7 mouse cellular contexts compared by ENCODE assay signal in genomic region chrX:93289076-93289475, GRCm38 (mm10). TPM values are rescaled to one million over a fixed set of nuclear protein-coding genes. Genes with fewer than 3 reads are reported as not detected.
DNase-seq lines count a peak whose midpoint lies in the region; ATAC-seq lines count a peak whose summit lies in the region.

No protein-coding gene starts in this region.

- peaks cover 15% of the 10 kb centered on the region for H3K9me3 ChIP-seq in megakaryocyte, embryonic 14.5 days
- H3K9me3 ChIP-seq in forebrain, embryonic 13.5 days (replicated peaks), result no peaks in the 10 kb centered on the region
- H3K9me3 ChIP-seq in limb, embryonic 13.5 days, result no peaks in the 10 kb centered on the region

- peak overlapping the region; percentile 88 for H3K27ac ChIP-seq in forebrain, embryonic 13.5 days
- H3K27ac ChIP-seq in limb, embryonic 13.5 days, result no peak overlapping the region

- 34% methylated on average over 21 of the region's 37 CpGs for WGBS in forebrain, embryonic 13.5 days
- WGBS in limb, embryonic 13.5 days, result 17% methylated on average over 21 of the region's 37 CpGs

- H3K36me3 ChIP-seq in megakaryocyte, embryonic 14.5 days (replicated peaks; ENCODE audit: low read length), result no peaks in the 10 kb centered on the region
- peaks cover 8% of the 10 kb centered on the region; the same call in 1 of the 2 replicates for H3K36me3 ChIP-seq in forebrain, embryonic 13.5 days (ENCODE audit: poor library complexity, severe bottlenecking)
- H3K36me3 ChIP-seq in limb, embryonic 13.5 days, result no peaks in the 10 kb centered on the region
- H3K36me3 ChIP-seq in splenic B cell, adult 2 months (ENCODE audit: control insufficient read depth, insufficient read depth, low read length, poor library complexity, severe bottlenecking), result no peaks in the 10 kb centered on the region

- DNase-seq in splenic B cell, adult 2 months (ENCODE audit: low read depth, low spot score), result peak; percentile 6
- DNase-seq in cerebellum, adult 11-12 months, result no peak
- no peak for DNase-seq in adrenal gland, postnatal 4 days (ENCODE audit: low spot score in 2 of 2)

- H3K4me3 ChIP-seq in megakaryocyte, embryonic 14.5 days (replicated peaks), result peak overlapping the region; percentile 91
- peak overlapping the region; percentile 60 for H3K4me3 ChIP-seq in forebrain, embryonic 13.5 days
- peak overlapping the region; percentile 37 for H3K4me3 ChIP-seq in limb, embryonic 13.5 days

- peaks cover 46% of the 10 kb centered on the region for H3K4me1 ChIP-seq in megakaryocyte, embryonic 14.5 days
- H3K4me1 ChIP-seq in forebrain, embryonic 13.5 days, result peaks cover 8% of the 10 kb centered on the region; the same call in 1 of the 2 replicates
- H3K4me1 ChIP-seq in limb, embryonic 13.5 days, result peaks cover 10% of the 10 kb centered on the region; the same call in 1 of the 2 replicates

- peak overlapping the region; percentile 61 for H3K4me2 ChIP-seq in forebrain, embryonic 13.5 days
- peak overlapping the region; percentile 62 for H3K4me2 ChIP-seq in limb, embryonic 13.5 days (replicated peaks)

- ATAC-seq in megakaryocyte, adult 5-6 weeks (ENCODE audit: poor library complexity, severe bottlenecking), result no peak
- ATAC-seq in forebrain, embryonic 13.5 days, result no peak
- no peak for ATAC-seq in limb, embryonic 13.5 days (ENCODE audit: low FRiP score, low read depth)

- H3K9ac ChIP-seq in forebrain, embryonic 13.5 days, result peak overlapping the region; percentile 91
- no peak overlapping the region for H3K9ac ChIP-seq in limb, embryonic 13.5 days

- peaks cover 95% of the 10 kb centered on the region for H3K27me3 ChIP-seq in megakaryocyte, embryonic 14.5 days (replicated peaks)
- H3K27me3 ChIP-seq in forebrain, embryonic 13.5 days, result 0 out of 2 replicates have a peak, but pooled peaks cover 2% of the 10 kb centered on the region
- peaks cover 96% of the 10 kb centered on the region for H3K27me3 ChIP-seq in limb, embryonic 13.5 days
- H3K27me3 ChIP-seq in splenic B cell, adult 2 months (ENCODE audit: control insufficient read depth, insufficient read depth, low read length, poor library complexity, severe bottlenecking), result peaks cover 2% of the 10 kb centered on the region; the same call in 1 of the 2 replicates

RNA-seq across cellular contexts. Expression of gene Arx, which starts 2.8 kb away (rescaled TPM):
- polyA plus RNA-seq in megakaryocyte, embryonic 14.5 days (2012; ENCODE audit: insufficient read depth, low replicate concordance), result 0.09 TPM in 1 of 2 replicates, not detected in the other
- total RNA-seq in megakaryocyte, adult 5-6 weeks (2015), result not detected in 2 replicates
- not detected in 2 replicates for total RNA-seq in megakaryocyte, adult 5-6 weeks (2017)
- 58.0 and 63.2 TPM in 2 replicates for polyA plus RNA-seq in forebrain, embryonic 13.5 days (2015; fragmentation: Nextera tagmentation; extraction: Ambion mirVana)
- polyA plus RNA-seq in limb, embryonic 13.5 days (2015; fragmentation: Nextera tagmentation; extraction: Ambion mirVana), result 0.60 and 0.61 TPM in 2 replicates
- total RNA-seq in adrenal gland, postnatal 4 days (2021), result under 1 TPM; 0.64 to 0.85 TPM

Comparison
In these comparisons a context has a peak if more than half of its experiments do, and no peak if none do; other contexts are left out.
1. H3K4me3 ChIP-seq: peak in every context shown above with its lines; median percentile 91 in megakaryocyte, embryonic 14.5 days; 60 in forebrain, embryonic 13.5 days; 37 in limb, embryonic 13.5 days.
2. RNA of gene Arx, which starts 2.8 kb away (polyA plus RNA-seq): 58.0 to 63.2 TPM in forebrain, embryonic 13.5 days; 0.60 to 0.61 TPM in limb, embryonic 13.5 days and 0.09 TPM in megakaryocyte, embryonic 14.5 days; every median in the first group is over 10 times any median in the second.